Mouse (Mus musculus) v-Abl transformed pro-B cells (cell line): ENCODE results near the gene Nuak1.

ENCODE experiments used
- in situ Hi-C, 2 experiments: fragments of 400-800 bp; cut with MboI; formaldehyde crosslinking; loops; one replicate each; pipeline ENCODE4 v1.15.1; 2025; ENCODE audit not compliant: unreplicated experiment in 2 of 2

The Nuak1 gene

DNA sequence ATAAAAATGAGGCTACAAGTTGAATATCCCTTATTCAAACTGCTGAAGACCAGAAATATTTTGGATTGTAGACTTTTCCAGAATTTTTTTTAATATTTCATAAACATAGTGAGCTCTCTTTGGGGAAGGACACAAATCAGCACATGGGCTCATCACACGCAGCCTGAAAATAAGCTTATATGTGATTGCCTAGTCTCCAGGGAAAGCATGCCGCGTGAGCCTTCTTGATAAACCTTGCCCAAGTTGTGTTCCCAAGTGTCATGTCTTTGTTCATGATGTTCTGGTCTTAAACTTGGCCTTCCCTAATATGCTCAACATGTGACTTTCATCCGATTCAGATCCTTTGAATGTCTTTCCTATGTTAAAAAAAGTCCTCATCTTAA is 81.7 kb downstream of the Nuak1 start:
- in situ Hi-C loops, result no loop called here

DNA sequence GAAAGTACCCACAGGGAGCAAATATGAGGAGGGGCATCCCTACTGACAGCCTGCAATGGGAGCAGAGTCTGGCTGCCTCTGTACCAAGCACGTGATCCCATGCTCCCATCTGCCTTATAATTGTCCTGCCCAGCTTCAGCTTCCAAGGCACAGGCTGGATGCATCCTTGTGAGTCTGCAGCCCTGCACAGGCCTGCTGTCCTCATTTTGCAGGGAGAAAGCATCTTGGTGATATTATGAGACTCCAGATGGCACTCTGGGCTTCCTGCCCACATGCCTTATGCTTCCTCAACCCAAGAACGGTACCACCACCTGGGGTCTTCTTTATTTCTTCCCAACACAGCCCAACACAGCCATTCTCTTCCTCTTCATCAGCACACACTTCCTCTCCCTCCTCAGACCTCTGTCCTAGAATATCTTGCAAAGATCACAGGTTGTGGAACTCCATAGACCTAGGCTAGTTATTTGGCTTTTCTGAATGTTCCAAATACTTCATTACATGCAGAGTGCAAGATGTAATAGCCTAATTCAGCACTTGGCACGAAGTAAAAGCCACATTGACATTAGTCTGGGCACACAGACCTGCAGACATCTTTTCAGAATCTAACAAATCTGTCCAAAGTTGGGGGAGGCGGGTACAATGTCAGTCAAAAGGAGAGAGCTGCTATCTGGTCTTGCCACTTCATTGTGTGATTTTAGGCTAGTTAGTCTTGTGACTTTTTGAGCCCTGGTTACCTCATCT is 82.2 kb downstream of the Nuak1 start:
- in situ Hi-C loops, result no loop called here

DNA sequence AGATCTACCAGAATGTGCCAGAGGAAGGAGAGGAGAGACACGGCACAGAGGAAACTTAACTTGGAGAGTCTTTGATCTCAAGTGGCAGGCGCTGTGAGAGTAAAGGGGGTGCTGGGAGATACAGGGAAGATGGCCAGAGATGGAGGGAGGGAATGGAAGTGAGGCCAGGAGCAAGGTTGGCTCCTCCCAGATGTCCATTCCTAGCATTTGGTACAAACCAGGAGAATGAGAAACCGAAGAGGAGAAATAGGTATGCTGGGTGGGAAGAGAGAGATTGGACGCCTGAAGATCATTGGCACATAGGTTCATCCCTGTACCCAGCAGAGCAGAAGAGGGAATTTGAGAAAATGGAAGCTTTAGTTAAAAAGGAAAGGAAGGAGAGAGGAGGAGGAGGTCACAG is 82.8 kb downstream of the Nuak1 start:
- in situ Hi-C loops, result no loop called here

DNA sequence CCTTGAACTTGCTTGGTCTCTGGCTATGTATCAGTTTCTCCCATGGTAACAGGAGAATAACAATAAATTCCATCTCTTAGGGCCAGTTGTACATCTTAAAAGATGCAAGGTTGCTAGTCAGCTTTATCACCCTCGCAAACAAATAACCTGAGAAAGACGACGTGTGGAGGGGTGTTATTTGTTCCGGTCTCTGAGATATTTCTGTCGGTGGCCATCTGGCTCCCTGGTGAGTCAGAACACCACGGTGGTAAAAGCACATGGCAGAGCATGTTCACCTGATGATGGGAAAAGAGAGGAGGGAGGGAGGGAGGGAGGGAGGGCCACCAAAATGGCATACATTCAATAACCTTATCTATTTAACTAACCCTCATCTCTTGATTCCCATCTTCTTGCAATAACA is 86.1 kb downstream of the Nuak1 start:
- in situ Hi-C loops, result no loop called here

DNA sequence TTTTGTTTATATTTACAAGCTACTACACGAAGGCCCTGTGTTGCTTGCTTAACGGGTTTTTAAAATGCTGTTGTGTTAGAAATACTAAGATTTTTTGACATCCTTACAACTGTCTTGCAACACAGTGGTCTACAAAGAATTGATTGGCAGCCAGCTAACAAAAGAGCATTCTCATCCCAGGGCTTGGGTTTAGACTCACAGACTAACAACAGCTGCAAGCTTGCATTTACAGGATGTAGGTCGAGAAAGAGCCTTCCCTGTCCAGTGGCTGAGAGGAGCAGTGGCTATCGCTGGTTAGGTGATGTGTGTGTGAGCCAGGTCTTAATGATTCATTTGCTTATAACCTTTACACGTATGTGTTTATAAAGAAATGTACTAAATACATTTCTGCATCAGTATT is 94.7 kb downstream of the Nuak1 start:
- in situ Hi-C loops, result no loop called here

DNA sequence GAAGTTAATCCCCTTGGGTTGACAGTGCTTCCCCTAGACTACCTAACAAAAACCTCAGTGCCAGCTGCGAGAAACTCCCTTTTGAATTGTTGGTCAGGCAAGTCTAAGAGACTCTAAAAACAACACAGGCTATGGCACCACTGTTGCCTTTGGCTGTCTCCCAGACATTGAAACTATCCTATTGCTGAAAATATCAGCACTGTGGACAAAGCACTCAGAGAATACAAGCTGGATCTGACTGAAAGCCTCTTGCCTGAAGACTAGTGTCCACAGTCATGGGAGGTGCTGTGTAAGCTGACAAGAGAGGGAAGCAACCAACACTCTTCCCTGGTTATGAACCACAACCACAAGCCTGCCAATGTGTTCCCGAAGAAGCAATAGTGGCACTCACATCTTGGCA is 96.9 kb downstream of the Nuak1 start:
- in situ Hi-C loops, result no loop called here

DNA sequence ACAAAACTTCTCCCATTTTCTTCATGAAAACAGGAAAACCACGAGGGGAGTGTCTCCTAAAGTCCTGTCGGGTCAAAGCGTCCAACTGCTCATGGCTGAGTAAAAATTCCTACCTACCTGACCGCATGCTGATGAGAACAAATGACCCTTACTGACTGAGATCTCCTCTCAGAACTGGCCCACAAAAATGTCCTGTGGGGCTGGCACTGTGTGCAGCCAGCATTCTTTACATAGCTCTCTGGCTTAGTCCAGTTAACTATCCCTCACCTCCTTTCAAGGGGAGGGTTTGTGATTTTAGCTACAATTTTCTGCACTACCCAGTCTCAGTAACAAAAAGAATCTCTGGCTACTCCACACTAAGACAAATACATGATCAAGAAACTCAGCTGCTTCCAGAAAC is 100.9 kb downstream of the Nuak1 start:
- in situ Hi-C loops, result loop anchor here in 1 of 2 experiments (5.0 kb wide), 1 partner anchor 83 kb away; no protein-coding TSS in a partner anchor

DNA sequence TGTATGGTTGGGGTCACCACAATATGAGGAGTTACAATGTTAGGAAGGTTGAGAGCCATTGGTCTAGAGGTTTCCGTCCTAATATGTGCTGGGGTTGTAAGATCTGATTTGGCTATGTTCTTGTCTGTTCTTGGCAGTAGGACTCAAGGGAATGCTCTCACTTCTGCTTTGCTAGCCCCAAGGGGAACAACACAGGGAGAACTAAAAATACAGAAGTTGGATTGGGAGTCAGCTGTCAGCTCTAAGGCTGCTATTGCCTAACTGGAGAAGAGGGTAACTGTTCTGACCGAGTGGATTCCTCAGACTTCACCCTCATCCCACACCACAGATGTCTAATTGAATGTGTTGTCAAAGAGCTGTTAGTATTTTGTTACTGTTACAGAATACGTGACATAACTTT is 101.6 kb downstream of the Nuak1 start:
- in situ Hi-C loops, result loop anchor here in 1 of 2 experiments (5.0 kb wide), 1 partner anchor 84 kb away; no protein-coding TSS in a partner anchor

DNA sequence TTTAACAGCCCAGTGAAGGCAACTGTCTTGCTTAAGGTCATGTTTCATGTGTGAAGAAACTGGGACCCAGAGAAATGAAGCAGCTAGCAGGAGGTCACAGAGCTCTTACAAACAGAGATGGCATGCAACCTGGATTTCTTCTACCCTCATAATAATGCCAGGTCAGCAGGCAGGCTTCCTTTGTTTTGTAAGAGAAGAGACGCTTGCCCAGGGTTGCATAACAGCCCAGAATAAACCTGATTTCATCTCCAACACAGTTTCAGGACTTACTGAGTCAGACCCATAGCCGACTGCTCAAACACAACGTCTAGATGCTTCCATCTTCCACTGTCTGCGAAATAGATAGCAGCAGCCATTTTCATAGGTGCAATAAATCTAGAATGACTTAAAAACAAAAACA is 105.0 kb downstream of the Nuak1 start:
- in situ Hi-C loops, result loop anchor here in 1 of 2 experiments (5.0 kb wide), 1 partner anchor 87 kb away; no protein-coding TSS in a partner anchor

DNA sequence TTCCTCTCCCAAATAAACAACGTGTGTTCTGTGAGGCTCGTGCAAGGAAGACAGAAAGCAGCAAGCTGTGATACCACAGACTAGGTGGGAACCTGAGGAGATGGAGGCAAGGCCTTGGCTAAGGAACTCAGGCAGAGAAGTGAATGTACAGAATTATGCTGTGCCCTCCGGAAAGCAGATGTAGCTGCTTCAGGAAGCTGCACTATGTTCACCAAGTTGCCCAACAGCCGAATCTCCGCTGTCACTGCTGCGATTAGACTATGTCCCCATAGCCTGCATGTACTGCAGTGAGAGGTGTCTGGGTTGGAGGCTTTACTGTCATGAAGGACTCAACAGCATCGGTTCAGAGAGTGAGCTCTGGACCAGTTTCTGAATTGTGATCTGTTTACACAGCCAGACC is 110.6 kb downstream of the Nuak1 start:
- in situ Hi-C loops, result no loop called here

DNA sequence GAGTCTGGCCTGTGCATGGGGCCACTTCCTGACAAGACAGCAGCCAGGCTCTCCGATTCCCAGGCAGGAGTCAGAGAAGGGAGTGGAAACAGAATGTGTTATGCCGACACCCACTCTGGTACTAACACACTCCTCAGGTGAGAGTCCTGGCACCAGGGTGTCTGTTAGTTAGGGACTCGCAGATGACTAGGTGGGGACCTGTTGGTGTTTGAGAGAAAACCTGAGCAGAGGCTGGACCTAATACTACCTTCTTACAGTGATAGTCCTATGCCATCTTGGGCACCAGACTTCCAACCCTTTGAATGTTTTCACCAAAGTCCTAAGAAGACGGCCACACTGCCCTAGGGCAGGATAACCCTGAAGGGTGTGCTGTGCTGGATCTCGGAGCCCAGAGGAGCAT is 111.1 kb downstream of the Nuak1 start:
- in situ Hi-C loops, result no loop called here

DNA sequence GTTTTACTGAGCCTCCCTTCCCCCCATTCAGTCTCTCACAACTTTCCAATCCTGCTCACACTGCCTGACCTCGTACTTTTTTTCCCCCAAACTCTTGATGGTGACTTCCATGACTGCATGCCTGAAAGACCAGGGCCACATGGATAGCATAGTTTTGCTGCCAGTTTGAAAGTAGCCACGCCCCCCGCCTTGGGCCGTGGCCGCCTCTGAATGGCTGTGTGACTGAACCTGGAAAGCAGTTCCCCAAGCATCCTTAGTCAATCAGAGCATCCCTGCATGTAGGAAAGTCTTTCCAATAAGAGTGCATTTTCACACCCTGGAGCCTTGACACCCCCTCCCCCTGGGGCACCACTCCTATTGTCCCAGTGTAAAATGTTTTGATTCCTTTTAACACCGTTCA is 116.4 kb downstream of the Nuak1 start:
- in situ Hi-C loops, result no loop called here
